Mouse (Mus musculus) limb, embryonic 14.5 days (tissue): Measurements from ENCODE around the gene Marc2. TPM values are rescaled to one million over a fixed set of nuclear protein-coding genes. Genes with fewer than 3 reads are reported as not detected.

Source experiments
- ATAC-seq: fragments of 200-750 bp; cut with Nextera tagmentation; 2 replicates; pipeline ENCODE4 v1.8.0; 2017; ENCODE audit warnings: low read depth, moderate number of reproducible peaks, moderate TSS enrichment; ENCODE audit not compliant: low FRiP score
- DNase-seq: peaks from one replicate; pipeline ENCODE4 v3.0.0-alpha.2; 2015; ENCODE audit warnings: low spot score
- H3K27ac ChIP-seq: fragments of 300-500 bp; sonication (generic); replicated peaks from 2 replicates; pipeline ENCODE4 v1.5.1; 2014; ENCODE audit warnings: low read depth, mild to moderate bottlenecking, low read length, moderate library complexity, mixed read lengths
- H3K27me3 ChIP-seq: fragments of 300-500 bp; sonication (generic); 2 replicates; pipeline ENCODE4 v1.6.1; 2014; ENCODE audit warnings: low read length, mixed read lengths; ENCODE audit not compliant: control insufficient read depth, insufficient read depth
- H3K36me3 ChIP-seq: fragments of 300-500 bp; sonication (generic); 2 replicates; pipeline ENCODE4 v1.6.1; 2014; ENCODE audit warnings: mild to moderate bottlenecking, low read length, moderate library complexity, mixed read lengths; ENCODE audit not compliant: control insufficient read depth, insufficient read depth
- H3K4me1 ChIP-seq: fragments of 300-500 bp; sonication (generic); 2 replicates; pipeline ENCODE4 v1.6.1; 2014; ENCODE audit warnings: antibody characterized with exemption, low read length, mixed read lengths; ENCODE audit not compliant: control insufficient read depth, insufficient read depth
- H3K4me2 ChIP-seq: fragments of 300-500 bp; sonication (generic); replicated peaks from 2 replicates; pipeline ENCODE4 v1.6.1; 2014; ENCODE audit warnings: low read depth, mild to moderate bottlenecking, low read length, moderate library complexity; ENCODE audit not compliant: severe bottlenecking
- H3K4me3 ChIP-seq: fragments of 300-500 bp; sonication (generic); replicated peaks from 2 replicates; pipeline ENCODE4 v1.5.1; 2014; ENCODE audit warnings: low read length
- H3K9ac ChIP-seq: fragments of 300-500 bp; sonication (generic); 2 replicates; pipeline ENCODE4 v1.6.1; 2014; ENCODE audit warnings: mild to moderate bottlenecking, low read depth, low read length, moderate library complexity; ENCODE audit not compliant: severe bottlenecking
- H3K9me3 ChIP-seq: fragments of 300-500 bp; sonication (generic); 2 replicates; pipeline ENCODE4 v1.6.1; 2016; ENCODE audit warnings: low read length; ENCODE audit not compliant: control insufficient read depth
- POLR2A ChIP-seq: fragments of 200-500 bp; IDR thresholded peaks from 2 replicates; pipeline ENCODE4 v1.8.0; 2012; ENCODE audit warnings: inconsistent platforms, mild to moderate bottlenecking, moderate library complexity, borderline replicate concordance; ENCODE audit not compliant: insufficient read depth, insufficient read length; ENCODE audit errors: extremely low read depth
- WGBS: fragments of 180-500 bp; shearing (Covaris S2); extraction: QIAGEN DNeasy Blood & Tissue Kit; methylation state at CpG from one replicate; pipeline ENCODE4 v1.1.7; 2014; 5-methylcytosine and 5-hydroxymethylcytosine counted together
- polyA plus RNA-seq, 2 experiments: library from polyadenylated mRNA; depleted of rRNA in 1 of 2; stranded (reverse) in 1 of 2; unstranded in 1 of 2; fragments of >200 nt; fragmentation: Nextera tagmentation in 1 of 2; extraction: Ambion mirVana in 1 of 2; gene quantifications; 2 replicates each; pipeline versions ENCODE4 v1.2.1 to v1.2.3; 2012 to 2014

Marc2 gene
- polyA plus RNA-seq, 2 experiments: 68.7 to 239 TPM

GRCm38 (mm10) chr1:184811716-184812250 lies 34.5 kb downstream of the Marc2 start:
- Histone ChIP-seq H3K9ac (no peak overlapping the region), H3K27me3 (peaks cover 17% of the 10 kb centered on the region), H3K36me3 (peaks cover 10% of the 10 kb centered on the region; the same call in 1 of the 2 replicates), H3K4me3 (no peak overlapping the region), H3K4me2 (no peak overlapping the region), H3K4me1 (peaks cover 7% of the 10 kb centered on the region; the same call in 1 of the 2 replicates), H3K9me3 (no peaks in the 10 kb centered on the region), H3K27ac (no peak overlapping the region)
- 69% methylated on average over 8 of the region's 8 CpGs for WGBS
- no peak for DNase-seq
- ATAC-seq: no peak
- TF ChIP-seq POLR2A: no peak

GRCm38 (mm10) chr1:184810780-184811575 lies 35.3 kb downstream of the Marc2 start, which contains the start of gene Marc1:
Gene Marc1, minus strand, starts transcription at chr1:184811313.
- TF ChIP-seq POLR2A: no peak
- DNase-seq: no peak
- no peaks in the 10 kb centered on the region for H3K9me3 ChIP-seq
- peak within 1 kb of the TSS; percentile 61 for H3K4me2 ChIP-seq
- no peak; the same call in 1 of the 2 replicates for ATAC-seq
- peaks cover 7% of the 10 kb centered on the region; the same call in 1 of the 2 replicates for H3K4me1 ChIP-seq
- peaks cover 17% of the 10 kb centered on the region for H3K27me3 ChIP-seq
- peak within 1 kb of the TSS; percentile 30 for H3K4me3 ChIP-seq
- no peak within 1 kb of the TSS for H3K27ac ChIP-seq
- peaks cover 8% of the 10 kb centered on the region; the same call in 1 of the 2 replicates for H3K36me3 ChIP-seq
- H3K9ac ChIP-seq: peak within 1 kb of the TSS; percentile 40
- WGBS: 7% methylated on average over 50 of the region's 52 CpGs

GRCm38 (mm10) chr1:184809578-184810001 lies 36.7 kb downstream of the Marc2 start:
- no peak for ATAC-seq
- Histone ChIP-seq H3K27me3 (peaks cover 17% of the 10 kb centered on the region), H3K9ac (no peak overlapping the region), H3K4me3 (no peak overlapping the region), H3K36me3 (peaks cover 4% of the 10 kb centered on the region; the same call in 1 of the 2 replicates), H3K4me1 (peaks cover 7% of the 10 kb centered on the region; the same call in 1 of the 2 replicates), H3K27ac (no peak overlapping the region), H3K9me3 (no peaks in the 10 kb centered on the region), H3K4me2 (no peak overlapping the region)
- TF ChIP-seq POLR2A: no peak
- no peak for DNase-seq
- whole genome bisulfite sequencing: 58% methylated on average over 6 of the region's 6 CpGs

DNA sequence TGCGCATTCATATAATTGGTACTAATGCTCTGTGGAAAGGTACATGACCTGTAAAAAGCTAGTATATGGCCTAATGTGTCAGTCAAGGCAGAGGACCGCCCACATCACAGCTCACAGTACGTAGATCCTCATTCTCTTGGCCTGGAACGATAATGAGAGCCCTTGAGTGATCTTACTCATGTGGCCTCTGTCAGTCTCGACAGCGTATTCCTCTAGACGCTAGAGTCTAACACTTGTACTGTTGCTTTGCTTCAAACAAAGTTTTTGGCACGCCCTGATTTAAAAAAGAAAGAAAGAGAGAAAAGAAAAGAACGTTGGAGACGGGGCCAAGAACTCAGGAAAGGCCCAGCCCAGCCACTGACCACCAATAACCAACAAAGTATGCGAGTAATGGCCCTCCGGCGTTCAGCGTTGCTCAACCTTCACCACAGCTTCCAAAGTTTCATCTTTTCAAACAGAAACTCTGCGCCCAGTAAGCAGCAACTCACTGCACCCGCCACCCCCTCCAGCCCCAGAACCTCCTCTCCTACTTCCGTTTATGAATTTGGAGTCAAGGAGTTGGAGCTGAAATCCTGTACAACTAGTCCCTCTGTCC lies 37.7 kb downstream of the Marc2 start:
- 85% methylated on average over 17 of the region's 17 CpGs for WGBS
- Histone ChIP-seq H3K4me2 (no peak overlapping the region), H3K27ac (no peak overlapping the region), H3K4me3 (no peak overlapping the region), H3K27me3 (peaks cover 17% of the 10 kb centered on the region), H3K36me3 (peaks cover 3% of the 10 kb centered on the region; the same call in 1 of the 2 replicates), H3K9me3 (no peaks in the 10 kb centered on the region), H3K9ac (no peak overlapping the region), H3K4me1 (peaks cover 7% of the 10 kb centered on the region; the same call in 1 of the 2 replicates)
- TF ChIP-seq POLR2A: no peak
- DNase-seq (no peak), ATAC-seq (no peak)
